Mouse (Mus musculus): ENCODE measurements at regions not wholly inside any gene's neighbourhood (a gene's known extent, or its start where the extent isn't known, plus 50 kb on each side); places are given as distances from the start of the nearest gene placed in this dataset.
"Not testable (repeated sequence)": the region's sequence is repeated elsewhere in the genome, so short reads cannot be mapped to it uniquely, and the experiment has no call there.

- Histone ChIP-seq H3K4me1 (ENCODE audit: control insufficient read depth, insufficient read depth, low read length) (peaks cover 13% of the 10 kb centered on the region), H3K27ac (ENCODE audit: insufficient read depth, low read depth, low read length) (peak overlapping the region; percentile 26; the same call in 1 of the 2 replicates), H3K4me3 (ENCODE audit: insufficient read depth, low read depth, low read length) (no peak overlapping the region)
- TF ChIP-seq POLR2A (IDR thresholded peaks at IDR 0.05; ENCODE audit: insufficient read depth, low read depth, low read length) (no peak), CTCF (IDR thresholded peaks at IDR 0.05; ENCODE audit: insufficient read depth, low read depth, low read length) (no peak)
- 45% methylated on average over 4 of the region's 4 CpGs for WGBS
These were observed 70.2 kb upstream of the Lrpprc start for GRCm38 (mm10) chr17:84860835-84861234.

DNA sequence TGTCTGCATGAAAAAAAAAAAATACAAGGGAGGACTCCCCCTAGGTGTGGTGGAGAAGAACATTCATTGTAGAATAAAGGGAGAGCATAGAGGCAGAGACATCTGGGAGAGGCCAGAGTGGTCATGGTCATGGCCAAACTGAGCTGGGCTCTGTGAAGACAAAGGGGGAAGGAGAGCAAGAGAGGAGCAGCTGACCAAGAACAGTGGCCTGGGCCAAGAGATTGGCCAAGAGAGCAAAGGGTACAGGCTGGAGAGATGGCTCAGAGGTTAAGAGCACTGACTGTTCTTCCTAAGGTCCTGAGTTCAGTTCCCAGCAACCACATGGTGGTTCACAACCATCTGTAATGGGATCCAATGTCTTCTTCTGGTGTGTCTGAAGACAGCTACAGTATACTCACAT, 73.6 kb upstream of the Lrpprc start:
- H3K27ac ChIP-seq (ENCODE audit: insufficient read depth, low read depth, low read length); H3K4me3 ChIP-seq (ENCODE audit: insufficient read depth, low read depth, low read length): not testable (repeated sequence)
- H3K4me1 ChIP-seq (ENCODE audit: control insufficient read depth, insufficient read depth, low read length), result peaks cover 13% of the 10 kb centered on the region

GRCm38 (mm10) chr17:84865158-84865557, 74.6 kb upstream of the Lrpprc start:
- peaks cover 10% of the 10 kb centered on the region for H3K4me1 ChIP-seq (ENCODE audit: control insufficient read depth, insufficient read depth, low read length)
- WGBS, result 22% methylated on average over 2 of the region's 2 CpGs
- no peak overlapping the region for H3K27ac ChIP-seq (ENCODE audit: insufficient read depth, low read depth, low read length)
- TF ChIP-seq CTCF (IDR thresholded peaks at IDR 0.05; ENCODE audit: insufficient read depth, low read depth, low read length) (no peak), POLR2A (IDR thresholded peaks at IDR 0.05; ENCODE audit: insufficient read depth, low read depth, low read length) (no peak)
- no peak overlapping the region for H3K4me3 ChIP-seq (ENCODE audit: insufficient read depth, low read depth, low read length)

DNA sequence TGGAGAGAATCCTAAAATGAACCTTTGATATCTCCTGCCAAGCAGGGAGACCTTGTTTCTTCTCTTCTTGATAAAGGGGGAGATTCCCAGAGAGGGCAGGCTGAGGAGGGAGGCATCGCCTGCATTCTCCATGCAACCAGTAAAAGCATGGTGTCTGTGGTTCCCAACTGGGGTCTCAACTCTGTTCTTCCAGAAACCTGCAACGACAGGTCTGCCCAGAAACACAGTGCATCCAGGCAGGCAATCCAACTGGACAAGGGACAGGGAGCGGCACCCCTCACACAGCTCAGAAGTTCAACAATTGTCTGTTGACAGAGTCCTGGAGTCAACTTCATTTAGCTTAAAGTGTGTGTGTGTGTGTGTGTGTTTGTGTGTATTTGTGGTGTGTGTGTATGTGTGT, 75.0 kb upstream of the Lrpprc start:
- peaks cover 7% of the 10 kb centered on the region for H3K4me1 ChIP-seq (ENCODE audit: control insufficient read depth, insufficient read depth, low read length)
- no peak overlapping the region for H3K4me3 ChIP-seq (ENCODE audit: insufficient read depth, low read depth, low read length)
- WGBS, result 81% methylated on average over 3 of the region's 3 CpGs
- TF ChIP-seq POLR2A (IDR thresholded peaks at IDR 0.05; ENCODE audit: insufficient read depth, low read depth, low read length) (no peak), CTCF (IDR thresholded peaks at IDR 0.05; ENCODE audit: insufficient read depth, low read depth, low read length) (no peak)
- H3K27ac ChIP-seq (ENCODE audit: insufficient read depth, low read depth, low read length), result no peak overlapping the region

GRCm38 (mm10) chr17:84869074-84869722, 78.6 kb upstream of the Lrpprc start:
- H3K4me1 ChIP-seq (ENCODE audit: control insufficient read depth, insufficient read depth, low read length), result peaks cover 5% of the 10 kb centered on the region
- H3K4me3 ChIP-seq (ENCODE audit: insufficient read depth, low read depth, low read length), result no peak overlapping the region
- H3K27ac ChIP-seq (ENCODE audit: insufficient read depth, low read depth, low read length), result no peak overlapping the region
- 84% methylated on average over 3 of the region's 3 CpGs for WGBS
- TF ChIP-seq CTCF (IDR thresholded peaks at IDR 0.05; ENCODE audit: insufficient read depth, low read depth, low read length) (no peak), POLR2A (IDR thresholded peaks at IDR 0.05; ENCODE audit: insufficient read depth, low read depth, low read length) (no peak)

- Histone ChIP-seq H3K4me3 (ENCODE audit: insufficient read depth, low read depth, low read length) (no peak overlapping the region), H3K27ac (ENCODE audit: insufficient read depth, low read depth, low read length) (no peak overlapping the region), H3K4me1 (ENCODE audit: control insufficient read depth, insufficient read depth, low read length) (peaks cover 5% of the 10 kb centered on the region; the same call in 1 of the 2 replicates)
- WGBS, result 65% methylated on average over 7 of the region's 7 CpGs
- TF ChIP-seq CTCF (IDR thresholded peaks at IDR 0.05; ENCODE audit: insufficient read depth, low read depth, low read length) (no peak), POLR2A (IDR thresholded peaks at IDR 0.05; ENCODE audit: insufficient read depth, low read depth, low read length) (no peak)
These were observed 83.0 kb upstream of the Lrpprc start for GRCm38 (mm10) chr17:84873554-84873953.

- WGBS, result 80% methylated on average over 6 of the region's 6 CpGs
These were observed 82.0 kb upstream of the Ppm1b start for GRCm38 (mm10) chr17:84874494-84874893.

DNA sequence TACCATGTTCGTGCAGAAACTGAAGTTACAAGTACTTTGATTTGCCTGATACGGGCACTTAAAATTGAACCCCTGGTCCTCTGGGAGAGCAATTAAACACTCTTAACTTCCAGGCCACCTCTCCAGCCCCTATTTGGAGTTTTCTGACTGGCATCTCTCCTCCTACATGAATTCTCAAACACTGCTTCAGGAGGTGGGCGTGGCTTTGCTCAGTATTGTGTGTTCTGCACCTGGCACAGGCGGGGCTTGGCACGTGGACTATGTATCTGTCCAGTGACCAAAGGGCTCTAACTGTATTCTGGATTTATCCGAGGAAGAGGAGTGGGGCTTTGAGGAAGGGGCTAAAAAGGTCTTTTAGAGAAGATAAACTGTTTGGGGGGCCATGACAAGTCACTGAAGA, 81.5 kb upstream of the Ppm1b start:
- Histone ChIP-seq H3K4me3 (ENCODE audit: insufficient read depth, low read depth, low read length) (no peak overlapping the region), H3K4me1 (ENCODE audit: control insufficient read depth, insufficient read depth, low read length) (peaks cover 5% of the 10 kb centered on the region; the same call in 1 of the 2 replicates), H3K27ac (ENCODE audit: insufficient read depth, low read depth, low read length) (no peak overlapping the region)
- 83% methylated on average over 6 of the region's 6 CpGs for WGBS
- TF ChIP-seq CTCF (IDR thresholded peaks at IDR 0.05; ENCODE audit: insufficient read depth, low read depth, low read length), result no peak
- TF ChIP-seq POLR2A (IDR thresholded peaks at IDR 0.05; ENCODE audit: insufficient read depth, low read depth, low read length), result no peak

More at GRCm38 (mm10) chr17:84874494-84874893, 82.0 kb upstream of the Ppm1b start:
- no peak overlapping the region for H3K27ac ChIP-seq (ENCODE audit: insufficient read depth, low read depth, low read length)
- H3K4me1 ChIP-seq (ENCODE audit: control insufficient read depth, insufficient read depth, low read length), result peaks cover 5% of the 10 kb centered on the region; the same call in 1 of the 2 replicates
- no peak for TF ChIP-seq CTCF (IDR thresholded peaks at IDR 0.05; ENCODE audit: insufficient read depth, low read depth, low read length)
- no peak for TF ChIP-seq POLR2A (IDR thresholded peaks at IDR 0.05; ENCODE audit: insufficient read depth, low read depth, low read length)
- no peak overlapping the region for H3K4me3 ChIP-seq (ENCODE audit: insufficient read depth, low read depth, low read length)

GRCm38 (mm10) chr17:84876037-84876436, 80.5 kb upstream of the Ppm1b start:
- 85% methylated on average over 4 of the region's 4 CpGs for WGBS
- H3K27ac ChIP-seq (ENCODE audit: insufficient read depth, low read depth, low read length), result no peak overlapping the region
- H3K4me3 ChIP-seq (ENCODE audit: insufficient read depth, low read depth, low read length), result no peak overlapping the region
- TF ChIP-seq POLR2A (IDR thresholded peaks at IDR 0.05; ENCODE audit: insufficient read depth, low read depth, low read length) (no peak), CTCF (IDR thresholded peaks at IDR 0.05; ENCODE audit: insufficient read depth, low read depth, low read length) (no peak)
- peaks cover 5% of the 10 kb centered on the region; the same call in 1 of the 2 replicates for H3K4me1 ChIP-seq (ENCODE audit: control insufficient read depth, insufficient read depth, low read length)
